In genomic region chr8:82388356-82388902, GRCm38 (mm10) we compare ENCODE assay signal across 27 mouse cellular contexts. TPM values are rescaled to one million over a fixed set of nuclear protein-coding genes. Genes with fewer than 3 reads are reported as not detected.
DNase-seq lines count a peak whose midpoint lies in the region; ATAC-seq and TF ChIP-seq lines count a peak whose summit lies in the region.
"Had no signal": no experiment of that assay in that cellular context is flagged by ENCODE, and none has a peak within 500 bp of the region (broad histone marks: within the 10 kb centered on the region; RNA-seq: fewer than 3 reads in every experiment).

No protein-coding gene starts in this region.

- TF ChIP-seq CTCF in stomach, postnatal 0 days (IDR thresholded peaks at IDR 0.05; ENCODE audit: low read depth) = no peak

- H3K9ac ChIP-seq in stomach, embryonic 14.5 days (replicated peaks; ENCODE audit: low read depth, low read length) = no peak overlapping the region
- no peak overlapping the region for H3K9ac ChIP-seq in stomach, postnatal 0 days (ENCODE audit: low read length)
- H3K9ac ChIP-seq in heart, embryonic 15.5 days = no peak overlapping the region
- H3K9ac ChIP-seq in forebrain, embryonic 15.5 days (replicated peaks) = no peak overlapping the region
- H3K9ac ChIP-seq: embryonic facial prominence, embryonic 13.5 days; forebrain, embryonic 12.5 days; kidney, embryonic 15.5 days; limb, embryonic 12.5 days; neural tube, embryonic 15.5 days had no signal

- TF ChIP-seq EP300 in stomach, postnatal 0 days (optimal IDR thresholded peaks at IDR 0.05) = no peak

- H3K4me1 ChIP-seq in stomach, embryonic 14.5 days (ENCODE audit: control insufficient read depth, insufficient read depth, low read length) = no peaks in the 10 kb centered on the region
- H3K4me1 ChIP-seq in stomach, postnatal 0 days (replicated peaks; ENCODE audit: control insufficient read depth, insufficient read depth) = no peaks in the 10 kb centered on the region
- peaks cover 25% of the 10 kb centered on the region for H3K4me1 ChIP-seq in heart, embryonic 15.5 days (replicated peaks)
- peaks cover 9% of the 10 kb centered on the region for H3K4me1 ChIP-seq in forebrain, embryonic 15.5 days
- H3K4me1 ChIP-seq: embryonic facial prominence, embryonic 13.5 days; forebrain, embryonic 12.5 days; kidney, embryonic 15.5 days; limb, embryonic 12.5 days had no signal

- H3K27ac ChIP-seq in stomach, embryonic 14.5 days (ENCODE audit: low read length) = no peak overlapping the region
- H3K27ac ChIP-seq in stomach, postnatal 0 days (replicated peaks) = no peak overlapping the region
- H3K27ac ChIP-seq in heart, embryonic 15.5 days = peak overlapping the region; percentile 58
- no peak overlapping the region for H3K27ac ChIP-seq in forebrain, embryonic 15.5 days (replicated peaks)
- H3K27ac ChIP-seq: embryonic facial prominence, embryonic 13.5 days; forebrain, embryonic 12.5 days; kidney, embryonic 15.5 days; layer of hippocampus, adult 2 months; left cerebral cortex, adult 2 months; limb, embryonic 12.5 days; neural tube, embryonic 15.5 days had no signal

- no peaks in the 10 kb centered on the region for H3K27me3 ChIP-seq in stomach, embryonic 14.5 days (ENCODE audit: control insufficient read depth, insufficient read depth, low read length)
- no peaks in the 10 kb centered on the region for H3K27me3 ChIP-seq in stomach, postnatal 0 days (ENCODE audit: control insufficient read depth, insufficient read depth, low read length)
- H3K27me3 ChIP-seq in heart, embryonic 15.5 days = no peaks in the 10 kb centered on the region
- no peaks in the 10 kb centered on the region for H3K27me3 ChIP-seq in forebrain, embryonic 15.5 days
- H3K27me3 ChIP-seq: embryonic facial prominence, embryonic 13.5 days; forebrain, embryonic 12.5 days; kidney, embryonic 15.5 days; limb, embryonic 12.5 days; neural tube, embryonic 15.5 days had no signal

- WGBS in stomach, embryonic 14.5 days = 57% methylated on average over 1 of the region's 1 CpGs
- 58% methylated on average over 1 of the region's 1 CpGs for WGBS in stomach, postnatal 0 days
- WGBS in heart, embryonic 15.5 days = 30% methylated on average over 1 of the region's 1 CpGs
- WGBS in forebrain, embryonic 15.5 days = 87% methylated on average over 1 of the region's 1 CpGs

- DNase-seq in heart, adult 9 months (ENCODE audit: low spot score in 2 of 2) = peak; percentile 43 to 45
- no peak for DNase-seq in heart, adult 11 months
- no peak for DNase-seq in stomach, postnatal 0 days (ENCODE audit: low spot score)
- DNase-seq in gastrocnemius, postnatal 36 days = no peak
- DNase-seq: adrenal gland, postnatal 36 days; cerebellum, adult 18-20 months; cerebellum, postnatal 10 days; gastrocnemius, postnatal 10 days; kidney, adult 18-20 months; kidney, postnatal 25 days; midbrain, embryonic 14.5 days; retina, postnatal 1 day; right cerebral cortex, postnatal 25 days; spleen, adult 18-20 months; thymus, adult 2 months; thymus, postnatal 36 days had no signal

- ATAC-seq in stomach, embryonic 14.5 days (ENCODE audit: insufficient number of reproducible peaks, insufficient read depth, low FRiP score, low read depth) = 0 out of 2 replicates have a peak, but pooled peaks have one; percentile 18
- no peak for ATAC-seq in stomach, postnatal 0 days (ENCODE audit: low FRiP score, low TSS enrichment)
- ATAC-seq in heart, embryonic 15.5 days (replicated peaks; ENCODE audit: insufficient number of reproducible peaks, insufficient read depth, low FRiP score, low read depth) = peak; percentile 55; the same call in 1 of the 2 replicates
- ATAC-seq in forebrain, embryonic 15.5 days (replicated peaks) = no peak
- ATAC-seq: hindbrain, embryonic 16.5 days had no signal

- H3K4me3 ChIP-seq in stomach, embryonic 14.5 days (ENCODE audit: low read depth, low read length) = no peak overlapping the region
- H3K4me3 ChIP-seq in stomach, postnatal 0 days (ENCODE audit: low read depth, low read length) = no peak overlapping the region
- H3K4me3 ChIP-seq in heart, embryonic 15.5 days = no peak overlapping the region
- H3K4me3 ChIP-seq in forebrain, embryonic 15.5 days = no peak overlapping the region
- H3K4me3 ChIP-seq: embryonic facial prominence, embryonic 13.5 days; forebrain, embryonic 12.5 days; kidney, embryonic 15.5 days; layer of hippocampus, adult 2 months; left cerebral cortex, adult 2 months; limb, embryonic 12.5 days; neural tube, embryonic 15.5 days had no signal

- no peaks in the 10 kb centered on the region for H3K9me3 ChIP-seq in stomach, embryonic 14.5 days (ENCODE audit: control insufficient read depth, low read depth, low read length)
- no peaks in the 10 kb centered on the region for H3K9me3 ChIP-seq in stomach, postnatal 0 days (ENCODE audit: control insufficient read depth, low read length)
- H3K9me3 ChIP-seq in heart, embryonic 15.5 days (replicated peaks) = no peaks in the 10 kb centered on the region
- no peaks in the 10 kb centered on the region for H3K9me3 ChIP-seq in forebrain, embryonic 15.5 days
- H3K9me3 ChIP-seq: embryonic facial prominence, embryonic 13.5 days; forebrain, embryonic 12.5 days; kidney, embryonic 15.5 days; limb, embryonic 12.5 days; neural tube, embryonic 15.5 days had no signal

- H3K36me3 ChIP-seq in stomach, embryonic 14.5 days (ENCODE audit: control insufficient read depth, insufficient read depth, low read length) = no peaks in the 10 kb centered on the region
- no peaks in the 10 kb centered on the region for H3K36me3 ChIP-seq in stomach, postnatal 0 days (ENCODE audit: control insufficient read depth, insufficient read depth, low read length)
- no peaks in the 10 kb centered on the region for H3K36me3 ChIP-seq in heart, embryonic 15.5 days
- no peaks in the 10 kb centered on the region for H3K36me3 ChIP-seq in forebrain, embryonic 15.5 days
- H3K36me3 ChIP-seq: embryonic facial prominence, embryonic 13.5 days; forebrain, embryonic 12.5 days; kidney, embryonic 15.5 days; limb, embryonic 12.5 days; neural tube, embryonic 15.5 days had no signal

- H3K4me2 ChIP-seq in stomach, embryonic 14.5 days (replicated peaks; ENCODE audit: low read depth, low read length) = no peak overlapping the region
- no peak overlapping the region for H3K4me2 ChIP-seq in stomach, postnatal 0 days (replicated peaks; ENCODE audit: low read depth)
- H3K4me2 ChIP-seq in heart, embryonic 15.5 days = no peak overlapping the region
- no peak overlapping the region for H3K4me2 ChIP-seq in forebrain, embryonic 15.5 days (replicated peaks)
- H3K4me2 ChIP-seq: embryonic facial prominence, embryonic 13.5 days; forebrain, embryonic 12.5 days; kidney, embryonic 15.5 days; limb, embryonic 12.5 days; neural tube, embryonic 15.5 days had no signal

- intact Hi-C loops in gastrocnemius, postnatal 36 days (cut with DNase I) = no loop called here

RNA-seq across cellular contexts. Expression of gene Il15, which starts 14.6 kb away (rescaled TPM):
- polyA plus RNA-seq in stomach, embryonic 14.5 days (2014; fragmentation: Nextera tagmentation; extraction: Ambion mirVana) = 3.4 and 3.8 TPM in 2 replicates
- 8.2 and 10.6 TPM in 2 replicates for polyA plus RNA-seq in stomach, postnatal 0 days (2015; fragmentation: Nextera tagmentation; extraction: Ambion mirVana)
- polyA plus RNA-seq in heart, embryonic 15.5 days (2015; fragmentation: Nextera tagmentation; extraction: Ambion mirVana) = 15.1 and 15.6 TPM in 2 replicates
- 0.81 and 1.2 TPM in 2 replicates for polyA plus RNA-seq in forebrain, embryonic 15.5 days (2015; fragmentation: Nextera tagmentation; extraction: Ambion mirVana)
- total RNA-seq in gastrocnemius, postnatal 36 days (2021) = 1 to 10 TPM; 4.1 to 5.3 TPM

Comparison
In these comparisons a context has a peak if more than half of its experiments do, and no peak if none do; other contexts are left out.
1. DNase-seq: peak in heart, adult 9 months (2 of 2); none in heart, adult 11 months (single experiment), stomach, postnatal 0 days (single experiment) and gastrocnemius, postnatal 36 days (0 of 2).
2. ATAC-seq: peak in stomach, embryonic 14.5 days (single experiment) and heart, embryonic 15.5 days (single experiment); none in stomach, postnatal 0 days (single experiment) and forebrain, embryonic 15.5 days (single experiment).